Mouse (Mus musculus) limb, embryonic 14.5 days (tissue): ENCODE data around the gene Tob2. TPM values are rescaled to one million over a fixed set of nuclear protein-coding genes. Genes with fewer than 3 reads are reported as not detected.

Experiments used
- ATAC-seq: fragments of 200-750 bp; cut with Nextera tagmentation; 2 replicates; pipeline ENCODE4 v1.8.0; 2017; ENCODE audit warnings: low read depth, moderate number of reproducible peaks, moderate TSS enrichment; ENCODE audit not compliant: low FRiP score
- DNase-seq: peaks from one replicate; pipeline ENCODE4 v3.0.0-alpha.2; 2015; ENCODE audit warnings: low spot score
- H3K27ac ChIP-seq: fragments of 300-500 bp; sonication (generic); replicated peaks from 2 replicates; pipeline ENCODE4 v1.5.1; 2014; ENCODE audit warnings: low read depth, mild to moderate bottlenecking, low read length, moderate library complexity, mixed read lengths
- H3K27me3 ChIP-seq: fragments of 300-500 bp; sonication (generic); 2 replicates; pipeline ENCODE4 v1.6.1; 2014; ENCODE audit warnings: low read length, mixed read lengths; ENCODE audit not compliant: control insufficient read depth, insufficient read depth
- H3K36me3 ChIP-seq: fragments of 300-500 bp; sonication (generic); 2 replicates; pipeline ENCODE4 v1.6.1; 2014; ENCODE audit warnings: mild to moderate bottlenecking, low read length, moderate library complexity, mixed read lengths; ENCODE audit not compliant: control insufficient read depth, insufficient read depth
- H3K4me1 ChIP-seq: fragments of 300-500 bp; sonication (generic); 2 replicates; pipeline ENCODE4 v1.6.1; 2014; ENCODE audit warnings: antibody characterized with exemption, low read length, mixed read lengths; ENCODE audit not compliant: control insufficient read depth, insufficient read depth
- H3K4me2 ChIP-seq: fragments of 300-500 bp; sonication (generic); replicated peaks from 2 replicates; pipeline ENCODE4 v1.6.1; 2014; ENCODE audit warnings: low read depth, mild to moderate bottlenecking, low read length, moderate library complexity; ENCODE audit not compliant: severe bottlenecking
- H3K4me3 ChIP-seq: fragments of 300-500 bp; sonication (generic); replicated peaks from 2 replicates; pipeline ENCODE4 v1.5.1; 2014; ENCODE audit warnings: low read length
- H3K9ac ChIP-seq: fragments of 300-500 bp; sonication (generic); 2 replicates; pipeline ENCODE4 v1.6.1; 2014; ENCODE audit warnings: mild to moderate bottlenecking, low read depth, low read length, moderate library complexity; ENCODE audit not compliant: severe bottlenecking
- H3K9me3 ChIP-seq: fragments of 300-500 bp; sonication (generic); 2 replicates; pipeline ENCODE4 v1.6.1; 2016; ENCODE audit warnings: low read length; ENCODE audit not compliant: control insufficient read depth
- POLR2A ChIP-seq: fragments of 200-500 bp; IDR thresholded peaks from 2 replicates; pipeline ENCODE4 v1.8.0; 2012; ENCODE audit warnings: inconsistent platforms, mild to moderate bottlenecking, moderate library complexity, borderline replicate concordance; ENCODE audit not compliant: insufficient read depth, insufficient read length; ENCODE audit errors: extremely low read depth
- WGBS: fragments of 180-500 bp; shearing (Covaris S2); extraction: QIAGEN DNeasy Blood & Tissue Kit; methylation state at CpG from one replicate; pipeline ENCODE4 v1.1.7; 2014; 5-methylcytosine and 5-hydroxymethylcytosine counted together
- polyA plus RNA-seq, 2 experiments: library from polyadenylated mRNA; depleted of rRNA in 1 of 2; stranded (reverse) in 1 of 2; unstranded in 1 of 2; fragments of >200 nt; fragmentation: Nextera tagmentation in 1 of 2; extraction: Ambion mirVana in 1 of 2; gene quantifications; 2 replicates each; pipeline versions ENCODE4 v1.2.1 to v1.2.3; 2012 to 2014

Tob2 gene
- polyA plus RNA-seq (2012; rRNA removed) (23.7 and 28.1 TPM in 2 replicates), polyA plus RNA-seq (2014; fragmentation: Nextera tagmentation; extraction: Ambion mirVana) (23.4 and 24.7 TPM in 2 replicates)

- H3K9ac ChIP-seq: peak within 1 kb of the TSS; percentile 82
- no peak for TF ChIP-seq POLR2A
- peak within 1 kb of the TSS; percentile 95 for H3K27ac ChIP-seq
- H3K4me2 ChIP-seq: peak within 1 kb of the TSS; percentile 95
- 1% methylated on average over 44 of the region's 44 CpGs for WGBS
- no peaks in the 10 kb centered on the region for H3K27me3 ChIP-seq
- DNase-seq (peak; percentile 55), ATAC-seq (peak; percentile 16)
- peaks cover 5% of the 10 kb centered on the region for H3K36me3 ChIP-seq
- peaks cover 6% of the 10 kb centered on the region; the same call in 1 of the 2 replicates for H3K4me1 ChIP-seq
- peak within 1 kb of the TSS; percentile 95 for H3K4me3 ChIP-seq
- H3K9me3 ChIP-seq: no peaks in the 10 kb centered on the region
Observed at GRCm38 (mm10) chr15:81858517-81859329, at the start of gene Tob2. Gene Tob2, minus strand, starts transcription at chr15:81858796.

DNA sequence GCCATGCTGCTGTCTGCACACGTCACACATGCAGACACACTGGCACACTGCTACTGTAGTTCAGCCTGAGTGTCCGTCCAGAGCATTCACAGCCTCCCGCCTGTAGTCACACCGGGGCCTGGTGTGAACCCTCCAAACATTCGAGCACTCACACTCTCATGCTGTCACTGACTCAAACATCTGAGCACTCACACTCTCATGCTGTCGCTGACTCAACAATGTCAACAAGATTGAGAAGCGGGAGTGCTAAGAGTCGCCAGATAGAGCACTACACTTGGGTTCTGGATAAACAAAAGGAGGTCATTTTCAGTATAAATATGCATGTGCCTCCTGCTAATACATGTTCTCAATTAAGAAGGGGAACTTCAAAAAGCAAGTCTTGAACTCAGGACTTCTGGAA lies 49.4 kb upstream of the Tob2 start:
- no peak for TF ChIP-seq POLR2A
- WGBS: 97% methylated on average over 8 of the region's 8 CpGs
- H3K9me3 ChIP-seq: no peaks in the 10 kb centered on the region
- no peaks in the 10 kb centered on the region for H3K4me1 ChIP-seq
- H3K4me2 ChIP-seq: no peak overlapping the region
- H3K27ac ChIP-seq: no peak overlapping the region
- no peak overlapping the region for H3K4me3 ChIP-seq
- no peak overlapping the region for H3K9ac ChIP-seq
- DNase-seq: no peak
- H3K36me3 ChIP-seq: peaks cover 94% of the 10 kb centered on the region
- ATAC-seq: no peak
- no peaks in the 10 kb centered on the region for H3K27me3 ChIP-seq

DNA sequence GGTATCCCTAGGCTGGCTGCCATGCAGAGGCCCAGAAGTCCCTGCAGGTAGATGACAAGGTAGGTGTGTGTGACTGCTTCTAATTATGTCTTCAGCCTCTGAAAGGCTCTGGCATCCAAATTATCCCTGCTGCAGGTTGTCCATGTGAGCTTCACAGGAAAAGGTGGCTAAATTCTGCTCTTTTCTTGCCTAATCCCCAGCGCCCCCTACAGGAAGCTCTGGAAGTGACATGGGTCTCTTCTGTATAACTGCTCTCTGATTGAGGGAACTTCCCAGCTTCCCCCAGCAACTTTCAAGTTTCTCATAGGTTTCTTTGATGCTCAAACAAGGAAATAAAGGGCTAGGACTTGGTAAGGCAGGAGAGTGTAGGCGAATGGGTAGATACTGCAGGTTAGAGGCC lies 46.3 kb upstream of the Tob2 start:
- ATAC-seq: no peak
- no peak for TF ChIP-seq POLR2A
- Histone ChIP-seq H3K27ac (no peak overlapping the region), H3K27me3 (no peaks in the 10 kb centered on the region), H3K9me3 (no peaks in the 10 kb centered on the region), H3K36me3 (peaks cover 86% of the 10 kb centered on the region), H3K9ac (no peak overlapping the region), H3K4me1 (no peaks in the 10 kb centered on the region), H3K4me2 (no peak overlapping the region), H3K4me3 (no peak overlapping the region)
- peak; percentile 45 for DNase-seq
- WGBS: 40% methylated on average over 2 of the region's 2 CpGs

DNA sequence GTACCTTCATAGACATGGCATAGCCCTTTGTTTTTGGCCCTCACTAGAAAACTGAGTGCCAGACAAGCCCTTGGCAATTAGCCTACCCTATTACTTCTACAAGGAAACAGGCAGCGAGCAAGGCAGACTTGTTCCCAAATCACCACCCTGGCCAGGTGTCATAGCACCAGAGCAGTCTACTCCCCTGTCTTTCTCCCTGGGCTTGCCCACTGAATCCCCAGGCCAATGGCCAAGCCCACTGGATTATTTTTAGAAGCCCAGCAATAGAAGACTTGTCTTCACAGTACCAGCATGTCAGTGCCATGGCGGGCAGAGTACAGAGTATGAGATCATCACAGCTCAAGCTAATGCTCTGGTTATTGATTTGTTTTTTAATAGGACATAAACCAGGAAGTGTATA lies 40.2 kb upstream of the Tob2 start:
- H3K4me1 ChIP-seq: no peaks in the 10 kb centered on the region
- no peaks in the 10 kb centered on the region for H3K9me3 ChIP-seq
- H3K4me2 ChIP-seq: no peak overlapping the region
- H3K36me3 ChIP-seq: peaks cover 63% of the 10 kb centered on the region
- 90% methylated on average over 2 of the region's 2 CpGs for WGBS
- H3K27me3 ChIP-seq: no peaks in the 10 kb centered on the region
- DNase-seq (no peak), ATAC-seq (no peak)
- TF ChIP-seq POLR2A: no peak
- no peak overlapping the region for H3K27ac ChIP-seq
- no peak overlapping the region for H3K9ac ChIP-seq
- H3K4me3 ChIP-seq: no peak overlapping the region

GRCm38 (mm10) chr15:81897607-81898285 lies 39.1 kb upstream of the Tob2 start:
- H3K9me3 ChIP-seq: no peaks in the 10 kb centered on the region
- H3K27ac ChIP-seq: no peak overlapping the region
- no peak for TF ChIP-seq POLR2A
- H3K4me2 ChIP-seq: no peak overlapping the region
- H3K4me1 ChIP-seq: no peaks in the 10 kb centered on the region
- WGBS: 94% methylated on average over 5 of the region's 5 CpGs
- ATAC-seq (no peak), DNase-seq (no peak)
- peaks cover 59% of the 10 kb centered on the region for H3K36me3 ChIP-seq
- no peak overlapping the region for H3K4me3 ChIP-seq
- H3K27me3 ChIP-seq: no peaks in the 10 kb centered on the region
- no peak overlapping the region for H3K9ac ChIP-seq
